Mouse (Mus musculus) lung, adult 2 months (tissue): Measurements from ENCODE around the gene Zkscan6.

Experiments used
- CTCF ChIP-seq: fragments of 200-500 bp; IDR thresholded peaks from 2 replicates; pipeline ENCODE4 v1.5.1; 2011; ENCODE audit warnings: mild to moderate bottlenecking, low read length, control low read depth; ENCODE audit not compliant: insufficient read depth
- POLR2A ChIP-seq: fragments of 200-500 bp; IDR thresholded peaks from 2 replicates; pipeline ENCODE4 v1.6.1; 2011; ENCODE audit warnings: low read depth, mild to moderate bottlenecking, control low read depth, low read length, borderline replicate concordance; ENCODE audit errors: extremely low read depth

DNA sequence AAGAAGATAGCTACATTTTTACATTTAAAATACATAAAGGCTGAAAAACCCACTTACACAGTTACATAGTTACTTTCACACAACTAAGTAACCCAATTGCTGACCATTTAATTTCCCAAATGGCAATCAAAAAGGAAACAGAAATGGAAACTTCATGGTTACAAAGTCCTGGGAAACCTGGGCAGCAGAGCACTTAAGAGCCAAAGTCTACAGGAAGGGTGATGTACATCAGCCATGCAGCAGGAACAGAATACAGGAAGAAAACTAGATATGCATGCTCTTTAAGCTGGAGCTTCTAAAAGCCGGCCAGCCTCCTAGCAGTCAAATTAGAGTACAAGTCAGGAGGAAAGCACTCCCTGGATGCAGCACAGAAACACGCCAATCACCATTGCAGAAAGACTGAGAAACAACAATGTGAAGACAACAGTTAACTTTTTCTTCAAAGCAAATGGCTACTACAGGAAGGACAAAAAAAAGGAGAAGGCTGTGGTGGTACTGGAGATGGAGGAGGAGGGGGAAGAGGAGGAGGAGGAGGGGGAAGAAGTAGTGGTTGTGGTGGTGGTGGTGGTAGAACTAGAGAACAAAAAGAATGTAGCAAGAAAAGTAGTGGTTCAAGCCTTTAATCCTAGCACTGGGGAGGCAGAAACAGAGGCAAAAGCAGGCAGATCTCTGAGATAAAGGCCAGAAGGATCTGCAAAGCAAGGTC, 29.9 kb upstream of the Zkscan6 start:
- TF ChIP-seq CTCF (no peak), POLR2A (no peak)
